8 mouse cellular contexts compared by ENCODE assay signal in the genomic region with DNA sequence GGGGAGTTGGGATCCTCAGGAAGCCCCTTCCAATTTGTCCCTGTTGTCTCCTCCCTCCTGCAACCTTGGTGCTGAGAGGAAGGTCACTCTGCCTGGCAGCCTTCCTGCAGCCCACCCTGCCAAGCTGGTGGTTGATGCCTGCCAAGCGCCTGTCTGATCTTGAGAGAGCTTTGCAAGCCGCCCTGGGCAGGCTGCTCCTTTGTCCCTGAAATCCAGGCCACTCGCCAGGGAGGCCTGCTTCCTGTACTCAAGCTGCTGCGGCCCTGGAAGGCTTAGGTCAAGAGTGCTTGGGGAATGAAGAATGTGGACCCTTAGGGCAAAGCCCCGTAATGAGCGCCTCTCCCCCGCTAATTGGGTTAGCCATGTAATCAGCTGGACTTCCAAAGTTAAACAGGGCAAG. TPM values are rescaled to one million over a fixed set of nuclear protein-coding genes. Genes with fewer than 3 reads are reported as not detected.
DNase-seq lines count a peak whose midpoint lies in the region; ATAC-seq and TF ChIP-seq lines count a peak whose summit lies in the region.

No protein-coding gene starts in this region.

- H3K9me3 ChIP-seq in forebrain, embryonic 12.5 days: no peaks in the 10 kb centered on the region
- no peaks in the 10 kb centered on the region for H3K9me3 ChIP-seq in lung, embryonic 14.5 days (ENCODE audit: low read depth, low read length)

- no peak overlapping the region for H3K4me3 ChIP-seq in forebrain, embryonic 12.5 days (replicated peaks)
- H3K4me3 ChIP-seq in lung, embryonic 14.5 days (ENCODE audit: low read depth, low read length): no peak overlapping the region

- H3K9ac ChIP-seq in forebrain, embryonic 12.5 days: no peak overlapping the region
- peak overlapping the region; percentile 24; the same call in 1 of the 2 replicates for H3K9ac ChIP-seq in lung, embryonic 14.5 days

- 0 out of 2 replicates have a peak, but pooled peaks have one; percentile 48 for ATAC-seq in forebrain, embryonic 12.5 days (ENCODE audit: low FRiP score)
- ATAC-seq in lung, embryonic 14.5 days (ENCODE audit: insufficient read depth): peak; percentile 76
- ATAC-seq in megakaryocyte-erythroid progenitor cell, adult 5-6 weeks (replicated peaks; ENCODE audit: low FRiP score, low TSS enrichment, poor library complexity, severe bottlenecking): no peak

- H3K27ac ChIP-seq in forebrain, embryonic 12.5 days: peak overlapping the region; percentile 50; the same call in 1 of the 2 replicates
- H3K27ac ChIP-seq in lung, embryonic 14.5 days (ENCODE audit: low read depth): peak overlapping the region; percentile 92

- DNase-seq in gastrocnemius, postnatal 14 days: peak; percentile 30
- no peak for DNase-seq in gastrocnemius, postnatal 25 days
- DNase-seq in heart, postnatal 25 days (ENCODE audit: low spot score): peak; percentile 40
- peak; percentile 64 for DNase-seq in layer of hippocampus, adult 9-11 months
- DNase-seq in lung, embryonic 14.5 days: peak; percentile 86
- DNase-seq in right cerebral cortex, adult 2 months (ENCODE audit: low spot score in 2 of 2): peak; percentile 30 to 58

- intact Hi-C loops in gastrocnemius, postnatal 14 days (cut with DNase I; ENCODE audit: low total_unique reads): no loop called here
- intact Hi-C loops in heart, postnatal 25 days (cut with DNase I): no loop called here

- peaks cover 7% of the 10 kb centered on the region for H3K36me3 ChIP-seq in forebrain, embryonic 12.5 days (replicated peaks)
- 0 out of 2 replicates have a peak, but pooled peaks cover 8% of the 10 kb centered on the region for H3K36me3 ChIP-seq in lung, embryonic 14.5 days (ENCODE audit: insufficient read depth)

- H3K4me1 ChIP-seq in forebrain, embryonic 12.5 days: peaks cover 43% of the 10 kb centered on the region
- H3K4me1 ChIP-seq in lung, embryonic 14.5 days (ENCODE audit: insufficient read depth): peaks cover 31% of the 10 kb centered on the region

- no peak for TF ChIP-seq CTCF in lung, embryonic 14.5 days (IDR thresholded peaks at IDR 0.05; ENCODE audit: low read depth)

- WGBS in forebrain, embryonic 12.5 days: 3% methylated on average over 7 of the region's 7 CpGs
- 17% methylated on average over 7 of the region's 7 CpGs for WGBS in lung, embryonic 14.5 days

- H3K4me2 ChIP-seq in forebrain, embryonic 12.5 days: peak overlapping the region; percentile 4; the same call in 1 of the 2 replicates
- H3K4me2 ChIP-seq in lung, embryonic 14.5 days: peak overlapping the region; percentile 19

- H3K27me3 ChIP-seq in forebrain, embryonic 12.5 days: 0 out of 2 replicates have a peak, but pooled peaks cover 3% of the 10 kb centered on the region
- no peaks in the 10 kb centered on the region for H3K27me3 ChIP-seq in lung, embryonic 14.5 days (ENCODE audit: insufficient read depth, low read length)

RNA-seq across cellular contexts. Expression of gene Ccnjl, which starts 19.6 kb away (rescaled TPM):
- 1 to 10 TPM in 1 of 2 experiments, under 1 TPM in 1; 0.78 to 1.0 TPM for total RNA-seq in gastrocnemius, postnatal 14 days (2021)
- under 1 TPM in 1 of 2 experiments, not detected in 1; 0.21 TPM for total RNA-seq in gastrocnemius, postnatal 25 days (2021)
- polyA plus RNA-seq in forebrain, embryonic 12.5 days (2016; fragmentation: Nextera tagmentation; extraction: Ambion mirVana): 20.6 and 22.1 TPM in 2 replicates
- total RNA-seq in heart, postnatal 25 days (2021): 1 to 10 TPM; 2.3 to 3.5 TPM
- 28.1 and 32.9 TPM in 2 replicates for polyA plus RNA-seq in lung, embryonic 14.5 days (2014; fragmentation: Nextera tagmentation; extraction: Ambion mirVana)
- total RNA-seq in megakaryocyte-erythroid progenitor cell, adult 5-6 weeks (2014; fragmentation: Nextera tagmentation): 1.7 TPM in 1 of 2 replicates, not detected in the other
- 0.11 and 0.33 TPM in 2 replicates for total RNA-seq in megakaryocyte-erythroid progenitor cell, adult 5-6 weeks (2017)

RNA-seq across cellular contexts. Expression of gene 4933415A04Rik, which starts 38.7 kb away (rescaled TPM):
- total RNA-seq in gastrocnemius, postnatal 14 days (2021): under 1 TPM; 0.10 to 0.16 TPM
- total RNA-seq in gastrocnemius, postnatal 25 days (2021): not detected
- 5.8 and 6.1 TPM in 2 replicates for polyA plus RNA-seq in forebrain, embryonic 12.5 days (2016; fragmentation: Nextera tagmentation; extraction: Ambion mirVana)
- under 1 TPM; 0.49 to 0.67 TPM for total RNA-seq in heart, postnatal 25 days (2021)
- 6.9 and 7.6 TPM in 2 replicates for polyA plus RNA-seq in lung, embryonic 14.5 days (2014; fragmentation: Nextera tagmentation; extraction: Ambion mirVana)
- total RNA-seq in megakaryocyte-erythroid progenitor cell, adult 5-6 weeks (2014; fragmentation: Nextera tagmentation): not detected in 2 replicates
- not detected in 2 replicates for total RNA-seq in megakaryocyte-erythroid progenitor cell, adult 5-6 weeks (2017)

RNA-seq across cellular contexts. Expression of gene Fabp6, which starts 53.2 kb away (rescaled TPM):
- total RNA-seq in gastrocnemius, postnatal 14 days (2021): not detected
- not detected for total RNA-seq in gastrocnemius, postnatal 25 days (2021)
- not detected in 2 replicates for polyA plus RNA-seq in forebrain, embryonic 12.5 days (2016; fragmentation: Nextera tagmentation; extraction: Ambion mirVana)
- total RNA-seq in heart, postnatal 25 days (2021): not detected
- polyA plus RNA-seq in lung, embryonic 14.5 days (2014; fragmentation: Nextera tagmentation; extraction: Ambion mirVana): not detected in 2 replicates
- not detected in 2 replicates for total RNA-seq in megakaryocyte-erythroid progenitor cell, adult 5-6 weeks (2014; fragmentation: Nextera tagmentation)
- not detected in 2 replicates for total RNA-seq in megakaryocyte-erythroid progenitor cell, adult 5-6 weeks (2017)
